Mouse (Mus musculus): ENCODE results near the gene Spg7. TPM values are rescaled to one million over a fixed set of nuclear protein-coding genes. Genes with fewer than 3 reads are reported as not detected.

The Spg7 gene
- polyA plus RNA-seq, 1 experiment from 2014 or later: 46.4 TPM

- H3K4me2 ChIP-seq: no peak overlapping the region
- H3K27me3 ChIP-seq: peaks cover 42% of the 10 kb centered on the region
- no peak overlapping the region for H3K27ac ChIP-seq
- H3K36me3 ChIP-seq: no peaks in the 10 kb centered on the region
- H3K4me3 ChIP-seq: no peak overlapping the region
- no peak overlapping the region for H3K9ac ChIP-seq
- WGBS: 27% methylated on average over 3 of the region's 3 CpGs
- peaks cover 29% of the 10 kb centered on the region for H3K4me1 ChIP-seq
- no peaks in the 10 kb centered on the region for H3K9me3 ChIP-seq
- no peak for ATAC-seq (ENCODE audit: borderline replicate concordance, extremely low read depth, low FRiP score, low TSS enrichment)
Measured at GRCm38 (mm10) chr8:123114644-123115043, 51.9 kb downstream of the Spg7 start.

- H3K36me3 ChIP-seq: no peaks in the 10 kb centered on the region
- no peak for ATAC-seq (ENCODE audit: borderline replicate concordance, extremely low read depth, low FRiP score, low TSS enrichment)
- H3K27me3 ChIP-seq: peaks cover 48% of the 10 kb centered on the region
- peak within 1 kb of the TSS; percentile 79 for H3K4me2 ChIP-seq
- H3K4me3 ChIP-seq: peak within 1 kb of the TSS; percentile 43
- no peaks in the 10 kb centered on the region for H3K9me3 ChIP-seq
- WGBS: under 1% methylated on average over 50 of the region's 51 CpGs
- H3K4me1 ChIP-seq: peaks cover 29% of the 10 kb centered on the region
- H3K9ac ChIP-seq: peak within 1 kb of the TSS; percentile 3; the same call in 1 of the 2 replicates
- H3K27ac ChIP-seq: no peak within 1 kb of the TSS
Measured at GRCm38 (mm10) chr8:123117127-123117731, 54.5 kb downstream of the Spg7 start, which contains the start of gene Cpne7. Gene Cpne7, plus strand, starts transcription at chr8:123117374.

- Histone ChIP-seq H3K4me3 (peak overlapping the region; percentile 43), H3K9me3 (no peaks in the 10 kb centered on the region), H3K4me2 (peak overlapping the region; percentile 79), H3K27me3 (peaks cover 48% of the 10 kb centered on the region), H3K9ac (no peak overlapping the region), H3K4me1 (peaks cover 29% of the 10 kb centered on the region), H3K36me3 (no peaks in the 10 kb centered on the region), H3K27ac (no peak overlapping the region)
- WGBS: 2% methylated on average over 17 of the region's 17 CpGs
- no peak for ATAC-seq (ENCODE audit: borderline replicate concordance, extremely low read depth, low FRiP score, low TSS enrichment)
Measured at GRCm38 (mm10) chr8:123117744-123118143, 55.0 kb downstream of the Spg7 start.

- peaks cover 44% of the 10 kb centered on the region for H3K27me3 ChIP-seq
Measured at GRCm38 (mm10) chr8:123122059-123122458, 59.3 kb downstream of the Spg7 start.

GRCm38 (mm10) chr8:123122670-123123069 is 59.9 kb downstream of the Spg7 start:
- 74% methylated on average over 5 of the region's 5 CpGs for WGBS
- H3K4me3 ChIP-seq: no peak overlapping the region
- H3K27ac ChIP-seq: no peak overlapping the region
- no peaks in the 10 kb centered on the region for H3K36me3 ChIP-seq
- peaks cover 13% of the 10 kb centered on the region for H3K4me1 ChIP-seq
- H3K9ac ChIP-seq: no peak overlapping the region
- H3K4me2 ChIP-seq: no peak overlapping the region
- no peak for ATAC-seq (ENCODE audit: borderline replicate concordance, extremely low read depth, low FRiP score, low TSS enrichment)
- peaks cover 41% of the 10 kb centered on the region for H3K27me3 ChIP-seq
- H3K9me3 ChIP-seq: no peaks in the 10 kb centered on the region

More at GRCm38 (mm10) chr8:123122059-123122458, 59.3 kb downstream of the Spg7 start:
- Histone ChIP-seq H3K4me2 (no peak overlapping the region), H3K9ac (no peak overlapping the region), H3K27ac (no peak overlapping the region), H3K36me3 (no peaks in the 10 kb centered on the region), H3K4me1 (peaks cover 19% of the 10 kb centered on the region), H3K4me3 (no peak overlapping the region), H3K9me3 (no peaks in the 10 kb centered on the region)
- WGBS: 43% methylated on average over 9 of the region's 9 CpGs
- no peak for ATAC-seq (ENCODE audit: borderline replicate concordance, extremely low read depth, low FRiP score, low TSS enrichment)

GRCm38 (mm10) chr8:123126193-123126816 is 63.6 kb downstream of the Spg7 start:
- Histone ChIP-seq H3K4me3 (no peak overlapping the region), H3K4me1 (peaks cover 7% of the 10 kb centered on the region)

GRCm38 (mm10) chr8:123131041-123131440 is 68.3 kb downstream of the Spg7 start:
- Histone ChIP-seq H3K9me3 (no peaks in the 10 kb centered on the region), H3K27me3 (peaks cover 12% of the 10 kb centered on the region; the same call in 1 of the 2 replicates), H3K4me1 (peaks cover 5% of the 10 kb centered on the region; the same call in 1 of the 2 replicates), H3K4me2 (no peak overlapping the region), H3K36me3 (no peaks in the 10 kb centered on the region), H3K27ac (no peak overlapping the region), H3K9ac (no peak overlapping the region), H3K4me3 (no peak overlapping the region)
- ATAC-seq (ENCODE audit: borderline replicate concordance, extremely low read depth, low FRiP score, low TSS enrichment): no peak
- WGBS: 40% methylated on average over 9 of the region's 9 CpGs

More at GRCm38 (mm10) chr8:123126193-123126816, 63.6 kb downstream of the Spg7 start:
- ATAC-seq (ENCODE audit: borderline replicate concordance, extremely low read depth, low FRiP score, low TSS enrichment): peak; percentile 46
- Histone ChIP-seq H3K4me2 (peak overlapping the region; percentile 19; the same call in 1 of the 2 replicates), H3K9ac (no peak overlapping the region), H3K27me3 (peaks cover 14% of the 10 kb centered on the region), H3K27ac (no peak overlapping the region), H3K36me3 (no peaks in the 10 kb centered on the region), H3K9me3 (no peaks in the 10 kb centered on the region)
- WGBS: 5% methylated on average over 19 of the region's 19 CpGs

GRCm38 (mm10) chr8:123132953-123133352 is 70.2 kb downstream of the Spg7 start:
- H3K4me1 ChIP-seq: peaks cover 18% of the 10 kb centered on the region
- no peaks in the 10 kb centered on the region; the same call in 1 of the 2 replicates for H3K27me3 ChIP-seq
- H3K9ac ChIP-seq: no peak overlapping the region
- no peak overlapping the region for H3K4me2 ChIP-seq
- H3K36me3 ChIP-seq: no peaks in the 10 kb centered on the region
- no peak for ATAC-seq (ENCODE audit: borderline replicate concordance, extremely low read depth, low FRiP score, low TSS enrichment)
- H3K27ac ChIP-seq: no peak overlapping the region
- 100% methylated on average over 2 of the region's 2 CpGs for WGBS
- H3K4me3 ChIP-seq: no peak overlapping the region
- H3K9me3 ChIP-seq: no peaks in the 10 kb centered on the region

GRCm38 (mm10) chr8:123134149-123134713 is 71.5 kb downstream of the Spg7 start:
- Histone ChIP-seq H3K4me2 (no peak overlapping the region), H3K4me1 (peaks cover 24% of the 10 kb centered on the region), H3K36me3 (no peaks in the 10 kb centered on the region), H3K9ac (no peak overlapping the region), H3K27me3 (no peaks in the 10 kb centered on the region), H3K9me3 (no peaks in the 10 kb centered on the region), H3K4me3 (no peak overlapping the region), H3K27ac (no peak overlapping the region)
- no peak for ATAC-seq (ENCODE audit: borderline replicate concordance, extremely low read depth, low FRiP score, low TSS enrichment)
- 83% methylated on average over 11 of the region's 11 CpGs for WGBS

GRCm38 (mm10) chr8:123135406-123135805 is 72.7 kb downstream of the Spg7 start:
- Histone ChIP-seq H3K4me3 (no peak overlapping the region), H3K27ac (no peak overlapping the region), H3K4me2 (no peak overlapping the region), H3K9ac (no peak overlapping the region), H3K27me3 (no peaks in the 10 kb centered on the region), H3K36me3 (no peaks in the 10 kb centered on the region), H3K4me1 (peaks cover 24% of the 10 kb centered on the region), H3K9me3 (no peaks in the 10 kb centered on the region)
- WGBS: 16% methylated on average over 7 of the region's 7 CpGs
- no peak for ATAC-seq (ENCODE audit: borderline replicate concordance, extremely low read depth, low FRiP score, low TSS enrichment)

GRCm38 (mm10) chr8:123135806-123136205 is 73.1 kb downstream of the Spg7 start:
- Histone ChIP-seq H3K27ac (no peak overlapping the region), H3K9me3 (no peaks in the 10 kb centered on the region), H3K36me3 (no peaks in the 10 kb centered on the region), H3K4me2 (no peak overlapping the region), H3K9ac (no peak overlapping the region), H3K27me3 (no peaks in the 10 kb centered on the region), H3K4me1 (peaks cover 24% of the 10 kb centered on the region), H3K4me3 (no peak overlapping the region)
- WGBS: 40% methylated on average over 9 of the region's 9 CpGs
- ATAC-seq (ENCODE audit: borderline replicate concordance, extremely low read depth, low FRiP score, low TSS enrichment): no peak

GRCm38 (mm10) chr8:123136287-123136686 is 73.5 kb downstream of the Spg7 start:
- no peak overlapping the region for H3K9ac ChIP-seq
- H3K27me3 ChIP-seq: no peaks in the 10 kb centered on the region
- WGBS: 64% methylated on average over 9 of the region's 9 CpGs
- H3K4me3 ChIP-seq: no peak overlapping the region
- no peak for ATAC-seq (ENCODE audit: borderline replicate concordance, extremely low read depth, low FRiP score, low TSS enrichment)
- no peak overlapping the region for H3K4me2 ChIP-seq
- H3K9me3 ChIP-seq: no peaks in the 10 kb centered on the region
- peaks cover 29% of the 10 kb centered on the region for H3K4me1 ChIP-seq
- H3K36me3 ChIP-seq: no peaks in the 10 kb centered on the region
- no peak overlapping the region for H3K27ac ChIP-seq
